Mouse (Mus musculus): Measurements from ENCODE around the gene Kif5c. TPM values are rescaled to one million over a fixed set of nuclear protein-coding genes. Genes with fewer than 3 reads are reported as not detected.

Kif5c gene
- polyA plus RNA-seq, 1 experiment from 2014 or later = 10.1 TPM

DNA sequence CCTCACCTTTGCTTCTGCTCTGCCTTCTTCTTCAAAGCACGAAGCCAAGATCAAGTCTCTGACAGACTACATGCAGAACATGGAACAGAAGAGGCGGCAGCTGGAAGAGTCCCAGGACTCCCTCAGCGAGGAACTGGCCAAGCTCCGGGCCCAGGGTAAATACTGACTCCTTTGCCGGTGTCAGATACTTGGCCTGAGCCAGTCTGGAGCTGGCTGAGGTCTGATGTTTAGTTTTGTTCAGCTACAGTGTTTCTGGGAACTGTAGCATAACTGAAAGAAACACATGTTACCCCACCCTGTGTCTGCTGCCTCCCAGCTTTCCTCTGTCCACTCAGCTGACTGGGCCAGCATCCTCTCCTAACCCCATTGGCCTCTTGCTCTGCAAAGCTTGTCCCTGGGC lies 119.9 kb downstream of the Kif5c start:
- H3K9ac ChIP-seq = no peak overlapping the region
- H3K9me3 ChIP-seq = no peaks in the 10 kb centered on the region
- H3K4me1 ChIP-seq = peaks cover 37% of the 10 kb centered on the region
- no peak overlapping the region for H3K4me3 ChIP-seq
- WGBS = 83% methylated on average over 5 of the region's 5 CpGs
- no peak overlapping the region for H3K27ac ChIP-seq
- H3K27me3 ChIP-seq = no peaks in the 10 kb centered on the region
- peaks cover 9% of the 10 kb centered on the region; the same call in 1 of the 2 replicates for H3K36me3 ChIP-seq
- no peak for ATAC-seq (ENCODE audit: insufficient number of reproducible peaks, insufficient read depth, low FRiP score, low TSS enrichment, low read depth)
- no peak overlapping the region for H3K4me2 ChIP-seq

DNA sequence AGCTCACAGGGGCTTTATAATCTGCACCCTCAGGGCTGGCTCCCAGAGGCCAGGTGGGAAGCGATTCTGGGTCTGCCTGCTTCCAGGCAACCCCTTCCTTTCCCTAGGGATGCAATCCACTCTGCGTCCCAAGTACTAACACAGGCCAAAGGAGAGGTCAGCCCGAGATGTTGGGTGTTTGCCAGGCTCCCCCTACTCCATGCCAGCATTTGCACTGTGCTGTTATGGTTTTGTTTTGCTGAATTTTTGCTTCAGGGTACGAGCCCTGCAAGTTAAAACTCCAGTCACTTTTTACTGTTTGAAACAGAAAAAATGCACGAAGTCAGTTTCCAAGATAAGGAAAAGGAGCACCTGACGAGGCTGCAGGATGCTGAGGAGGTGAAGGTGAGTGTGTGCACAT lies 121.9 kb downstream of the Kif5c start:
- peaks cover 49% of the 10 kb centered on the region for H3K4me1 ChIP-seq
- 37% methylated on average over 6 of the region's 6 CpGs for WGBS
- H3K27me3 ChIP-seq = no peaks in the 10 kb centered on the region
- no peaks in the 10 kb centered on the region for H3K9me3 ChIP-seq
- no peak overlapping the region for H3K9ac ChIP-seq
- no peak for ATAC-seq (ENCODE audit: insufficient number of reproducible peaks, insufficient read depth, low FRiP score, low TSS enrichment, low read depth)
- H3K4me2 ChIP-seq = no peak overlapping the region
- no peak overlapping the region for H3K4me3 ChIP-seq
- peaks cover 3% of the 10 kb centered on the region; the same call in 1 of the 2 replicates for H3K36me3 ChIP-seq
- H3K27ac ChIP-seq = peak overlapping the region; percentile 12; the same call in 1 of the 2 replicates

DNA sequence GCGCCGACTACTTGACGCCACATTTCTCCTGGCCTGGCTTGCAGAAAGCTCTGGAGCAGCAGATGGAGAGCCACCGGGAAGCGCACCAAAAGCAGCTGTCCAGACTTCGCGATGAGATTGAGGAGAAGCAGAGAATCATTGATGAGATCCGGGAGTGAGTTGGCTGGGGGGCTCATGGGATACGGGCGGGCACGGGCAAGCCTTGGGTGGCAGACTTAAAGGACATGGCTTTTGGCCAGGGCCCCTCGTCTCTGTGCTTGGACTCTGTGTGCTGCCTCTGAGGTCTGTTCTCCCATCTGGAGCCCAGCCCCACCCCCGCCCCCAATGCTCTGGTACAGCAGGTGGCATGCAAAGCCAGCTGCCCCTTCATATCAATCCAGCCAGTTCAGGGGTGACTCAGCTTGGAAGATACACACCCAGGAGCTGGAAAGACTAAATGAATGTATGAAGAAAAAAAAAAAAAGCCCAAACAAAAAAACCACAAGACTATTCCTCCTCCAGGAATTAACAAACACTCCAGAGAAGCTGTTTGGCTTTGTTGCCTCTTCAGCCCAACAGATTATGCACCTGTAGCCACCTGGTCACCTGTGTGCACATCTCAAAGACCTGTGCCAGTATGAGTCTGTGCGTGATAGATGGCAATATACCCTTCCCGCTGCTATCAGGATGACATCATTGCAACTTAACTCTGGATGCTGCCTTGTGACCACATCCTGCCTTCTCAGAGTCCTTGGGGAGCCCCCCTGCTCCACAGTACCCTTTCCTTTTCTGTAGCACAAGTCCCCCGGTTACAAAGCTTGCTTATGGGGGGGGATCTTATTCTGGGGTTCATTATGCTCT lies 123.0 kb downstream of the Kif5c start:
- Histone ChIP-seq H3K27me3 (no peaks in the 10 kb centered on the region), H3K27ac (no peak overlapping the region), H3K9ac (peak overlapping the region; percentile 16; the same call in 1 of the 2 replicates), H3K4me2 (no peak overlapping the region), H3K4me3 (no peak overlapping the region), H3K36me3 (no peaks in the 10 kb centered on the region; the same call in 1 of the 2 replicates), H3K9me3 (no peaks in the 10 kb centered on the region), H3K4me1 (peaks cover 49% of the 10 kb centered on the region)
- 72% methylated on average over 16 of the region's 16 CpGs for WGBS
- no peak for ATAC-seq (ENCODE audit: insufficient number of reproducible peaks, insufficient read depth, low FRiP score, low TSS enrichment, low read depth)

DNA sequence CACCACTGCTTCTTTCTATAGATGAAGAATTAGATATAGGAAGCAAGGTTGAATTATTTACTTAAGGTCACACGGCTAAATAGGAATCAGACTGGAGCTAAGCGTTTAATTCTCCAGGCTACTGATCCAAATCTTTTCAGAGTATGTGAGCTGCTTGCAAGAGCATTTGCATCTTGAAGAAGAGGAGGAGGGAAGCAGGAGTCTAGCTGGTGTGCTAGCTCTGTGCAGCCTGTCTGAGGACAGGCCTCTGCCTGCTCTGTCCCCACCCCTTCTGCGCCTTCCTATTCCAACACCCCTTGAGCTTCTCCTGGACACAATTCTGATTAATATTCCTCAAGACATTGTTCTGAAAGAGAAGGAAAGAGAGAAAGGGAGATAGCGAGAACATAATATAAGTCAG lies 123.8 kb downstream of the Kif5c start:
- WGBS = 67% methylated on average over 4 of the region's 4 CpGs
- no peak for ATAC-seq (ENCODE audit: insufficient number of reproducible peaks, insufficient read depth, low FRiP score, low TSS enrichment, low read depth)
- Histone ChIP-seq H3K4me3 (no peak overlapping the region), H3K9me3 (no peaks in the 10 kb centered on the region), H3K27ac (0 out of 2 replicates have a peak overlapping the region, but pooled peaks have one; percentile 19), H3K4me1 (peaks cover 51% of the 10 kb centered on the region), H3K4me2 (no peak overlapping the region), H3K36me3 (no peaks in the 10 kb centered on the region; the same call in 1 of the 2 replicates), H3K27me3 (no peaks in the 10 kb centered on the region), H3K9ac (no peak overlapping the region)

DNA sequence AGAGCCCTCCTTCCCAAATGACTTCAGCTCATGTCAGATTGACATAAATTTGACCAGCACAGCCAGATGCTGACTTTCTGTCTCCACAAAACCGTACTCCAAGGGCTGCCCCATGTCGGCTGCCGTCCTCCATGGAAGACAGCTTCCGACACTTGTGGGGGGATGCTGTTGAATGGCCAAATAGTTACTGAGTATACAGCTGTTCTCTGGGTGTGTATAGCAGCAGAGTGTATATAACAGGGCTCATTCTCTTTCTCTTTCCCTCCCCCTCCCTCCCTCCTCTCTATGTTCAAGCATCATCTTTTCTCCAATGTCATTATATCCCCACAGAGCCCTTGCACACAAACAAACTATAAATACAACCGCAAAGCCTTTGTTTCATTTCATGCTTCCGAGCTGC lies 124.7 kb downstream of the Kif5c start:
- H3K27ac ChIP-seq = peak overlapping the region; percentile 60
- H3K4me1 ChIP-seq = peaks cover 51% of the 10 kb centered on the region
- no peaks in the 10 kb centered on the region for H3K9me3 ChIP-seq
- 49% methylated on average over 6 of the region's 6 CpGs for WGBS
- H3K4me3 ChIP-seq = no peak overlapping the region
- no peaks in the 10 kb centered on the region for H3K27me3 ChIP-seq
- peak overlapping the region; percentile 27 for H3K4me2 ChIP-seq
- no peaks in the 10 kb centered on the region; the same call in 1 of the 2 replicates for H3K36me3 ChIP-seq
- H3K9ac ChIP-seq = no peak overlapping the region
- ATAC-seq (ENCODE audit: insufficient number of reproducible peaks, insufficient read depth, low FRiP score, low TSS enrichment, low read depth) = no peak

DNA sequence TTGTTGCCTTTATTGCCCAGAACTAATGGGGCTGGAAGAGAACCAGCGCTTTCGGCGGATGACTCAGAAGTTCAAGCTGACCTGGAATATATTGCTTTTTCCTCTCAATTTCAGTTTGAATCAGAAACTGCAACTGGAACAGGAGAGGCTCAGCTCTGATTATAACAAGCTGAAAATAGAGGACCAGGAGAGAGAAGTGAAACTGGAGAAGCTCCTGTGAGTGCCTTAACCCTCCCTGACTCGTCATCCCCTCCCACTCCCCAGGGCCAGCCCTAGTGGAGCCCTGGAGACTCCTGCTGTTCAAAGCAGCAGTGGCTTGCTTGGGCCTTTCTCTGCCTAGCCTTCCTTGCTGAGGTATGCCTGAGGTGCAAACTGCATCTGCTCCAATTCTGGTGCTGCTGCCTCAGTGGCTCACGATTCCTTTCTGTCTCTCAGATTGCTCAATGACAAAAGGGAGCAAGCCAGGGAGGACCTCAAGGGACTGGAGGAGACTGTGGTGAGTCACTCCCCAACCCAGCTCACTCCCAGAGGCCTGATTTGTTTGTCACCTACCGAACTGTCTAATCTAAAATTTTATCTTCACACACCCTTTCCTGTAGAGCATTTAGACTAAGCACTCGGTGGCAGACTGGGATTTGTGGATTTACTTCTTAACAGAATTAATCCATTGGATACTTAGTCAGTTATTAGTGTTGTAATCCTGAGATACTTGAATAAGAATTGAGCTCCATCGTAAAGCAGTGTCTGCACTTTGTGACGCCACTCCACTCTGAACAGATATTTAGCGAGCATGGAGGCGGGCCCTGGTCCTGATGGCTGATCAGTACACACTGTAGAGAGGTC lies 125.4 kb downstream of the Kif5c start:
- H3K4me1 ChIP-seq = peaks cover 51% of the 10 kb centered on the region
- no peaks in the 10 kb centered on the region for H3K9me3 ChIP-seq
- H3K4me3 ChIP-seq = no peak overlapping the region
- ATAC-seq (ENCODE audit: insufficient number of reproducible peaks, insufficient read depth, low FRiP score, low TSS enrichment, low read depth) = no peak
- no peaks in the 10 kb centered on the region for H3K27me3 ChIP-seq
- peak overlapping the region; percentile 60 for H3K27ac ChIP-seq
- no peaks in the 10 kb centered on the region for H3K36me3 ChIP-seq
- WGBS = 47% methylated on average over 11 of the region's 11 CpGs
- peak overlapping the region; percentile 27 for H3K4me2 ChIP-seq
- H3K9ac ChIP-seq = no peak overlapping the region; the same call in 1 of the 2 replicates

DNA sequence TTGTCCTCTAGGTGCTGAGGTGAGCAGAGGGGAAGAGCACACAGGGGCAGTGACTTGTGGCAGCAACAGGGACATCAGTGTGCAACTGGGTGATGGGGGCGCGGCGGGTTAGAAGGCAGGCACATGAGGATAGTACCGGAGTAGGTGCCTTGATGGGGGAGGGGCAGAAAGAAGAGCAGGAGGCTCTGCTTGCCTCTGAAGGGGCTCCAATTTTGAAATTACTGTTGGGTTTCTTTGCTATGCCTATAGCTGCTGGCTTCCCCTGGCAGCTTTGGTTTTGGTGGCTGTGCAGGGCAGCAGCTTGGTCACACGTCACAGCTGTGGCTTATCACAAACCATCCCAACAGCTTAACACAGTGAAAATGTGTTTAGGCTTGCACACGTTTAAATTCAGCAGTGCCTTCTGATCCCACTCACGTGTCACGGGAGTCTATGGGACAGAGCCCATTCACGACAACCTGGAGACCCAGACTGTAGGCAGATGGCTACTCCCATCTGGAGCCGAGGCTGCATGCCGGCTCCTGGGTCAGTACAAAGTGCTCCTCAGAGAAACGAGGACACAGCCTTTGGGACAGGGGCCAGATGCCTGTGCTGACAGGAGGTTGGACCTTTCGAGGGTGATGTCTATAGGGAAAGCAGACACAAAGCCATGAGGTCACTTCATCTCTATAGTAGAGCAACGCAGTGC lies 126.1 kb downstream of the Kif5c start:
- Histone ChIP-seq H3K4me3 (no peak overlapping the region), H3K9ac (no peak overlapping the region), H3K27me3 (no peaks in the 10 kb centered on the region), H3K27ac (0 out of 2 replicates have a peak overlapping the region, but pooled peaks have one; percentile 60), H3K9me3 (no peaks in the 10 kb centered on the region), H3K4me2 (no peak overlapping the region), H3K36me3 (no peaks in the 10 kb centered on the region), H3K4me1 (peaks cover 54% of the 10 kb centered on the region)
- 80% methylated on average over 14 of the region's 14 CpGs for WGBS
- no peak for ATAC-seq (ENCODE audit: insufficient number of reproducible peaks, insufficient read depth, low FRiP score, low TSS enrichment, low read depth)

DNA sequence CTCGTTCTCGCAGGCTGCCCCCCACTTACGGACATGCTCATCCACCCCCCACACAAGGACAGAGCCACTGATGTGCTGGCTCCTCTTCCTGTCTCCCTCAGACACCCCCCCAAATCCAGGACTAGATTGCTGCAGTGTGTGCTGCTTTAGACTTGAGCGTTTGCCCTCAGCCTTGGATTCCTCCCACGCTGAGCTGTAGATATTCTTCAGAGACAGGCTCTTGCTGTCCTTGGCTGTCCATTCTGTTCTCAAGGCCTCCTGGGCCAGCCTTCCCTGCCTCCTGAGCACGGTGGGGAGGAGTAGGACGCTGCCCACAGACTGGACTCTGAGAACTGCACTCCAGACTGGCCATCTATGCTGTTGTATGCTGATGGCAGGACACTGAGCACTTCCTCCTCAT lies 127.8 kb downstream of the Kif5c start:
- H3K9ac ChIP-seq = no peak overlapping the region
- no peak for ATAC-seq (ENCODE audit: insufficient number of reproducible peaks, insufficient read depth, low FRiP score, low TSS enrichment, low read depth)
- peaks cover 38% of the 10 kb centered on the region for H3K4me1 ChIP-seq
- H3K27me3 ChIP-seq = no peaks in the 10 kb centered on the region
- 79% methylated on average over 7 of the region's 7 CpGs for WGBS
- H3K9me3 ChIP-seq = no peaks in the 10 kb centered on the region
- no peaks in the 10 kb centered on the region for H3K36me3 ChIP-seq
- H3K4me2 ChIP-seq = no peak overlapping the region
- H3K4me3 ChIP-seq = no peak overlapping the region
- H3K27ac ChIP-seq = no peak overlapping the region

DNA sequence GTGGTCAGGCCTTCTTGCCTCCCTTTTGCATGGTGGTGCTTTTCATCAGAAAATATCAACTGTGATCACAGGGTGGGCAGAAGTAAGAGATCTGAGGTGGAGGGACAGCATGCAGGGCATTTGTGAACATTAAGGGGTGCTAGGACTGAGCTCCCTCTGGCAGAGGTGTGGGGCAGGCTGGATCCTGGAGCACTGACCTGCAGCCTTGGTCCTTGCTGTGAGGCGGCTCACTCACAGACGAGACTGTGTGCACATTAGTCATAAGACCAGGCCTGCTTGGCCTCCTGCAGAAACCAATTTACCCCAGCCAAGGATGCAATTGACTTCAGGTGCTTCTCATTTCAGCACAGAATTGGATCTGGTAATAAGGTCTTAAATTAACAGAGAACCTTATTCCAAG lies 128.6 kb downstream of the Kif5c start:
- no peak overlapping the region for H3K4me3 ChIP-seq
- no peaks in the 10 kb centered on the region for H3K9me3 ChIP-seq
- no peak overlapping the region for H3K27ac ChIP-seq
- H3K4me2 ChIP-seq = no peak overlapping the region
- 0 out of 2 replicates have a peak, but pooled peaks cover under 1% of the 10 kb centered on the region for H3K36me3 ChIP-seq
- no peak for ATAC-seq (ENCODE audit: insufficient number of reproducible peaks, insufficient read depth, low FRiP score, low TSS enrichment, low read depth)
- 46% methylated on average over 2 of the region's 2 CpGs for WGBS
- H3K27me3 ChIP-seq = no peaks in the 10 kb centered on the region
- no peak overlapping the region for H3K9ac ChIP-seq
- peaks cover 31% of the 10 kb centered on the region for H3K4me1 ChIP-seq

DNA sequence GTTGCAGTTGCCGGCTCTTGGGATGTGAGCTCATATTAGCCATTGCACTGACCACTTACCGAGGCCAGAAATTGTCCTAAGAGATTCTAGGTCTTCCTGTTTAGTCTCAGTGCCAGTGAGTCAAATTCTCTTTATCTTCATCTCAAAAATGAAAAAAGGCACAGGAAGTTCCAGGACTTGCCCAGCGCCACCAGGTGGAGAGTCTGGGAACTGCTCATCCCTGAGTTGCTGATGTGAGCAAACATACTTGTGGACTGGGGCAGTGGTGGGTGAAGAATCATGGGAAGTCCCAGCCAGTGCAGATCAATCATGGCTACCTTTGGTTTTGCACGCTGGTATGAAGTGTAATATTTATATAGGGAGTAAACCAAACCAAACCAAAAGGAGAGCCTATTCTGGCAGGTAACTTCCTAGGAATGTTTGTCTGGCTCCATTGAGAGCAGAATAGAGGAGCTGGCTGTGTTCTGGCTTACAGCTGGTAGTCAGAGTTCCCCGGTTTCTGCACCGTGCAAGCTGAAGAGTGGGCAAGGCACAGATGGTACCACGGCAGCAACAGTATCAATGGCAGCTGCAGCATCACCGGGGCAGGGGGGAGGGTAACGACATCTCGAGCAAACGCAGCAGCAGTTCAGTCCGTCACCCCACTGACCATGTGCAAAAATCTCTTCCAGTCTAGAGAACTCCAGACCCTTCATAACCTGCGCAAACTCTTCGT lies 129.7 kb downstream of the Kif5c start:
- Histone ChIP-seq H3K4me3 (no peak overlapping the region), H3K9me3 (no peaks in the 10 kb centered on the region), H3K4me2 (no peak overlapping the region), H3K9ac (no peak overlapping the region), H3K27me3 (no peaks in the 10 kb centered on the region), H3K27ac (no peak overlapping the region), H3K4me1 (peaks cover 19% of the 10 kb centered on the region), H3K36me3 (peaks cover 10% of the 10 kb centered on the region; the same call in 1 of the 2 replicates)
- WGBS = 82% methylated on average over 14 of the region's 14 CpGs
- no peak for ATAC-seq (ENCODE audit: insufficient number of reproducible peaks, insufficient read depth, low FRiP score, low TSS enrichment, low read depth)
